Mouse (Mus musculus) effector memory CD4-positive, alpha-beta T cell, adult 7 months (primary cell): ENCODE data around the gene Gprin3. TPM values are rescaled to one million over a fixed set of nuclear protein-coding genes. Genes with fewer than 3 reads are reported as not detected.

Source experiments
- polyA plus RNA-seq: library from polyadenylated mRNA; unstranded; fragments of 100-300 nt; shearing (Covaris generic); gene quantifications from one replicate; pipeline ENCODE4 v1.2.1, GENCODE M21; 2017

The Gprin3 gene
- 23.8 TPM for polyA plus RNA-seq

GRCm38 (mm10) chr6:59425824-59426533, at the start of gene Gprin3:
Gene Gprin3 (minus strand): TSS chr6:59426294.

Other genes starting within 250 kb of the Gprin3 start
- gene Tigd2, start 217.4 kb downstream of the Gprin3 start, polyA plus RNA-seq = 19.0 TPM